Mouse (Mus musculus) lung, embryonic 15.5 days (tissue): ENCODE measurements around the gene Slc28a1. TPM values are rescaled to one million over a fixed set of nuclear protein-coding genes. Genes with fewer than 3 reads are reported as not detected.

Experiments used
- ATAC-seq: fragments of 200-750 bp; cut with Nextera tagmentation; 2 replicates; pipeline ENCODE4 v1.8.0; 2017; ENCODE audit warnings: moderate number of reproducible peaks, borderline replicate concordance; ENCODE audit not compliant: low FRiP score, low TSS enrichment; ENCODE audit errors: extremely low read depth
- H3K27ac ChIP-seq: fragments of 300-500 bp; sonication (generic); 2 replicates; pipeline ENCODE4 v1.5.1; 2015; ENCODE audit warnings: moderate library complexity, mild to moderate bottlenecking, inconsistent platforms
- H3K27me3 ChIP-seq: fragments of 300-500 bp; sonication (generic); 2 replicates; pipeline ENCODE4 v1.6.1; 2015; ENCODE audit warnings: inconsistent platforms
- H3K36me3 ChIP-seq: fragments of 300-500 bp; sonication (generic); 2 replicates; pipeline ENCODE4 v1.6.1; 2015; ENCODE audit warnings: inconsistent platforms
- H3K4me1 ChIP-seq: fragments of 300-500 bp; sonication (generic); 2 replicates; pipeline ENCODE4 v1.6.1; 2015; ENCODE audit warnings: inconsistent platforms
- H3K4me2 ChIP-seq: fragments of 300-500 bp; sonication (generic); 2 replicates; pipeline ENCODE4 v1.6.1; 2015; ENCODE audit warnings: inconsistent platforms, mild to moderate bottlenecking, moderate library complexity
- H3K4me3 ChIP-seq: fragments of 300-500 bp; sonication (generic); 2 replicates; pipeline ENCODE4 v1.5.1; 2015; ENCODE audit warnings: mild to moderate bottlenecking, inconsistent platforms
- H3K9ac ChIP-seq: fragments of 300-500 bp; sonication (generic); 2 replicates; pipeline ENCODE4 v1.6.1; 2015; ENCODE audit warnings: inconsistent platforms
- H3K9me3 ChIP-seq: fragments of 300-500 bp; sonication (generic); 2 replicates; pipeline ENCODE4 v1.6.1; 2016; ENCODE audit warnings: inconsistent platforms
- WGBS: fragments of 180-500 bp; shearing (Covaris S2); methylation state at CpG from one replicate; pipeline ENCODE4 v1.1.7; 2015; 5-methylcytosine and 5-hydroxymethylcytosine counted together
- polyA plus RNA-seq: library from polyadenylated mRNA; unstranded; fragments of >200 nt; fragmentation: Nextera tagmentation; extraction: Ambion mirVana; gene quantifications from 2 replicates; pipeline ENCODE4 v1.2.1, GENCODE M21; 2015

The Slc28a1 gene
- 0.10 TPM in 1 of 2 replicates, not detected in the other for polyA plus RNA-seq

- no peak within 1 kb of the TSS for H3K9ac ChIP-seq
- no peak within 1 kb of the TSS for H3K27ac ChIP-seq
- no peaks in the 10 kb centered on the region for H3K36me3 ChIP-seq
Measured at GRCm38 (mm10) chr7:81114555-81114954, at the start of gene Slc28a1. Gene Slc28a1 (plus strand): TSS chr7:81114799.

GRCm38 (mm10) chr7:81066714-81067113 lies 47.9 kb upstream of the Slc28a1 start:
- no peaks in the 10 kb centered on the region for H3K27me3 ChIP-seq
- ATAC-seq: no peak
- H3K4me1 ChIP-seq: 0 out of 2 replicates have a peak, but pooled peaks cover under 1% of the 10 kb centered on the region
- WGBS: 25% methylated on average over 6 of the region's 6 CpGs
- no peak overlapping the region for H3K4me2 ChIP-seq
- H3K9ac ChIP-seq: no peak overlapping the region
- no peak overlapping the region for H3K4me3 ChIP-seq
- no peaks in the 10 kb centered on the region for H3K36me3 ChIP-seq
- no peaks in the 10 kb centered on the region for H3K9me3 ChIP-seq
- no peak overlapping the region for H3K27ac ChIP-seq

More at GRCm38 (mm10) chr7:81114555-81114954, at the start of gene Slc28a1:
- ATAC-seq: no peak
- H3K4me3 ChIP-seq: no peak within 1 kb of the TSS
- 61% methylated on average over 6 of the region's 6 CpGs for WGBS
- H3K27me3 ChIP-seq: no peaks in the 10 kb centered on the region
- no peaks in the 10 kb centered on the region for H3K9me3 ChIP-seq
- H3K4me1 ChIP-seq: peaks cover 11% of the 10 kb centered on the region
- no peak within 1 kb of the TSS for H3K4me2 ChIP-seq

- Histone ChIP-seq H3K36me3 (no peaks in the 10 kb centered on the region), H3K4me1 (peaks cover 36% of the 10 kb centered on the region), H3K9me3 (no peaks in the 10 kb centered on the region), H3K27ac (peak overlapping the region; percentile 47), H3K9ac (no peak overlapping the region), H3K4me2 (no peak overlapping the region), H3K4me3 (no peak overlapping the region), H3K27me3 (no peaks in the 10 kb centered on the region)
- WGBS: 24% methylated on average over 5 of the region's 5 CpGs
- ATAC-seq: peak; percentile 47; the same call in 1 of the 2 replicates
Measured at GRCm38 (mm10) chr7:81072463-81072862, 42.1 kb upstream of the Slc28a1 start.

- Histone ChIP-seq H3K4me2 (no peak overlapping the region), H3K4me1 (peaks cover 42% of the 10 kb centered on the region), H3K9me3 (no peaks in the 10 kb centered on the region), H3K4me3 (no peak overlapping the region), H3K9ac (no peak overlapping the region), H3K36me3 (no peaks in the 10 kb centered on the region), H3K27ac (peak overlapping the region; percentile 47), H3K27me3 (no peaks in the 10 kb centered on the region)
- no peak for ATAC-seq
- WGBS: 84% methylated on average over 5 of the region's 5 CpGs
Measured at GRCm38 (mm10) chr7:81073273-81073672, 41.3 kb upstream of the Slc28a1 start.

- Histone ChIP-seq H3K27me3 (no peaks in the 10 kb centered on the region), H3K9me3 (no peaks in the 10 kb centered on the region), H3K9ac (no peak overlapping the region), H3K4me1 (peaks cover 42% of the 10 kb centered on the region), H3K4me3 (no peak overlapping the region), H3K27ac (peak overlapping the region; percentile 72), H3K4me2 (no peak overlapping the region), H3K36me3 (no peaks in the 10 kb centered on the region)
- 30% methylated on average over 9 of the region's 9 CpGs for WGBS
- peak; percentile 13; the same call in 1 of the 2 replicates for ATAC-seq
Measured at GRCm38 (mm10) chr7:81074546-81074945, 40.1 kb upstream of the Slc28a1 start.

GRCm38 (mm10) chr7:81075299-81075698 lies 39.3 kb upstream of the Slc28a1 start:
- no peak overlapping the region for H3K4me2 ChIP-seq
- H3K9me3 ChIP-seq: no peaks in the 10 kb centered on the region
- peak; percentile 62; the same call in 1 of the 2 replicates for ATAC-seq
- peak overlapping the region; percentile 72 for H3K27ac ChIP-seq
- WGBS: 23% methylated on average over 7 of the region's 7 CpGs
- no peak overlapping the region for H3K4me3 ChIP-seq
- 0 out of 2 replicates have a peak overlapping the region, but pooled peaks have one; percentile 13 for H3K9ac ChIP-seq
- H3K36me3 ChIP-seq: no peaks in the 10 kb centered on the region
- peaks cover 42% of the 10 kb centered on the region for H3K4me1 ChIP-seq
- H3K27me3 ChIP-seq: no peaks in the 10 kb centered on the region

GRCm38 (mm10) chr7:81075732-81076131 lies 38.9 kb upstream of the Slc28a1 start:
- Histone ChIP-seq H3K36me3 (no peaks in the 10 kb centered on the region), H3K4me1 (peaks cover 46% of the 10 kb centered on the region), H3K4me2 (no peak overlapping the region), H3K4me3 (no peak overlapping the region), H3K27me3 (no peaks in the 10 kb centered on the region), H3K9me3 (no peaks in the 10 kb centered on the region), H3K9ac (0 out of 2 replicates have a peak overlapping the region, but pooled peaks have one; percentile 13), H3K27ac (peak overlapping the region; percentile 72)
- no peak for ATAC-seq
- 56% methylated on average over 5 of the region's 5 CpGs for WGBS

GRCm38 (mm10) chr7:81077009-81077408 lies 37.6 kb upstream of the Slc28a1 start:
- Histone ChIP-seq H3K27ac (no peak overlapping the region), H3K27me3 (no peaks in the 10 kb centered on the region), H3K4me3 (no peak overlapping the region), H3K4me1 (peaks cover 47% of the 10 kb centered on the region), H3K9me3 (no peaks in the 10 kb centered on the region), H3K36me3 (no peaks in the 10 kb centered on the region), H3K9ac (no peak overlapping the region), H3K4me2 (no peak overlapping the region)
- WGBS: 74% methylated on average over 6 of the region's 6 CpGs
- ATAC-seq: no peak

- ATAC-seq: no peak
- Histone ChIP-seq H3K36me3 (no peaks in the 10 kb centered on the region), H3K4me3 (no peak overlapping the region), H3K4me1 (peaks cover 32% of the 10 kb centered on the region), H3K9ac (no peak overlapping the region), H3K4me2 (no peak overlapping the region), H3K27ac (no peak overlapping the region), H3K9me3 (no peaks in the 10 kb centered on the region), H3K27me3 (no peaks in the 10 kb centered on the region)
- WGBS: 72% methylated on average over 6 of the region's 6 CpGs
Measured at GRCm38 (mm10) chr7:81078740-81079139, 35.9 kb upstream of the Slc28a1 start.

GRCm38 (mm10) chr7:81093420-81093965 lies 21.1 kb upstream of the Slc28a1 start:
- no peak overlapping the region for H3K9ac ChIP-seq
- WGBS: 40% methylated on average over 18 of the region's 18 CpGs

GRCm38 (mm10) chr7:81094104-81094757 lies 20.4 kb upstream of the Slc28a1 start:
- H3K9ac ChIP-seq: no peak overlapping the region
- ATAC-seq: no peak
- H3K9me3 ChIP-seq: no peaks in the 10 kb centered on the region
- H3K4me2 ChIP-seq: no peak overlapping the region
- peaks cover 12% of the 10 kb centered on the region; the same call in 1 of the 2 replicates for H3K4me1 ChIP-seq
- 69% methylated on average over 6 of the region's 6 CpGs for WGBS
- no peaks in the 10 kb centered on the region for H3K27me3 ChIP-seq
- no peak overlapping the region for H3K27ac ChIP-seq
- H3K4me3 ChIP-seq: no peak overlapping the region
- H3K36me3 ChIP-seq: no peaks in the 10 kb centered on the region

More at GRCm38 (mm10) chr7:81093420-81093965, 21.1 kb upstream of the Slc28a1 start:
- Histone ChIP-seq H3K4me1 (peaks cover 12% of the 10 kb centered on the region; the same call in 1 of the 2 replicates), H3K9me3 (no peaks in the 10 kb centered on the region), H3K36me3 (no peaks in the 10 kb centered on the region), H3K27me3 (no peaks in the 10 kb centered on the region), H3K4me3 (no peak overlapping the region), H3K4me2 (no peak overlapping the region), H3K27ac (no peak overlapping the region)
- no peak for ATAC-seq

GRCm38 (mm10) chr7:81100341-81100740 lies 14.3 kb upstream of the Slc28a1 start:
- H3K9me3 ChIP-seq: no peaks in the 10 kb centered on the region
- no peak for ATAC-seq
- H3K36me3 ChIP-seq: no peaks in the 10 kb centered on the region
- no peak overlapping the region for H3K4me3 ChIP-seq
- H3K4me2 ChIP-seq: no peak overlapping the region
- no peak overlapping the region for H3K9ac ChIP-seq
- 74% methylated on average over 5 of the region's 5 CpGs for WGBS
- H3K27me3 ChIP-seq: no peaks in the 10 kb centered on the region
- no peaks in the 10 kb centered on the region for H3K4me1 ChIP-seq
- no peak overlapping the region for H3K27ac ChIP-seq
